Mouse (Mus musculus): ENCODE measurements around the gene Olfr1120.

GRCm38 (mm10) chr2:87369595-87369994, 15.0 kb downstream of the Olfr1120 start, which contains the start of gene Olfr1121:
- TF ChIP-seq CTCF (IDR thresholded peaks at IDR 0.05 in 2 of 3, conservative IDR thresholded peaks at IDR 0.05 in 1 of 3; ENCODE audit: control insufficient read depth in 1 of 3, insufficient read depth in 1 of 3, low read depth in 2 of 3, low read length in 3 of 3, poor library complexity in 1 of 3, severe bottlenecking in 1 of 3) (no peak), SIN3A (IDR thresholded peaks at IDR 0.05; ENCODE audit: low read length) (no peak), POLR2A (IDR thresholded peaks at IDR 0.05; ENCODE audit: control insufficient read depth in 1 of 2, insufficient read depth in 1 of 2, low read depth in 1 of 2, low read length in 2 of 2, poor library complexity in 1 of 2) (no peak), ZMIZ1 (IDR thresholded peaks at IDR 0.05; ENCODE audit: low read depth, low read length) (no peak), HCFC1 (IDR thresholded peaks at IDR 0.05; ENCODE audit: low read depth, low read length) (no peak), ZC3H11A (IDR thresholded peaks at IDR 0.05; ENCODE audit: low read depth, low read length) (no peak), EP300 (IDR thresholded peaks at IDR 0.05; ENCODE audit: low read depth in 1 of 2, low read length in 2 of 2) (no peak), POLR2AphosphoS2 (IDR thresholded peaks at IDR 0.05; ENCODE audit: low read length) (no peak), ZNF384 (IDR thresholded peaks at IDR 0.05; ENCODE audit: low read depth, low read length) (no peak), CHD2 (IDR thresholded peaks at IDR 0.05; ENCODE audit: low read length) (no peak), MXI1 (IDR thresholded peaks at IDR 0.05; ENCODE audit: low read depth, low read length) (no peak)
